Mouse (Mus musculus) intestine, postnatal 0 days (tissue): ENCODE results near the gene Nhs. TPM values are rescaled to one million over a fixed set of nuclear protein-coding genes. Genes with fewer than 3 reads are reported as not detected.

ENCODE experiments used
- ATAC-seq: fragments of 200-750 bp; cut with Nextera tagmentation; 2 replicates; pipeline ENCODE4 v1.8.0; 2017; ENCODE audit warnings: mild to moderate bottlenecking, moderate TSS enrichment, moderate library complexity
- H3K27ac ChIP-seq: fragments of 300-500 bp; sonication (generic); 2 replicates; pipeline ENCODE4 v1.5.1; 2014; ENCODE audit warnings: mild to moderate bottlenecking, low read depth, low read length, moderate library complexity
- H3K27me3 ChIP-seq: fragments of 300-500 bp; sonication (generic); replicated peaks from 2 replicates; pipeline ENCODE4 v1.6.1; 2014; ENCODE audit warnings: low read length, mixed read lengths; ENCODE audit not compliant: control insufficient read depth, insufficient read depth
- H3K36me3 ChIP-seq: fragments of 300-500 bp; sonication (generic); 2 replicates; pipeline ENCODE4 v1.6.1; 2014; ENCODE audit warnings: mild to moderate bottlenecking, moderate library complexity; ENCODE audit not compliant: control insufficient read depth, insufficient read depth
- H3K4me1 ChIP-seq: fragments of 300-500 bp; sonication (generic); replicated peaks from 2 replicates; pipeline ENCODE4 v1.6.1; 2014; ENCODE audit warnings: antibody characterized with exemption, low read length, mixed read lengths; ENCODE audit not compliant: control insufficient read depth, insufficient read depth
- H3K4me2 ChIP-seq: fragments of 300-500 bp; sonication (generic); replicated peaks from 2 replicates; pipeline ENCODE4 v1.6.1; 2014; ENCODE audit warnings: low read depth, mild to moderate bottlenecking, moderate library complexity
- H3K4me3 ChIP-seq: fragments of 300-500 bp; sonication (generic); 2 replicates; pipeline ENCODE4 v1.5.1; 2014; ENCODE audit warnings: low read depth, low read length
- H3K9ac ChIP-seq: fragments of 300-500 bp; sonication (generic); 2 replicates; pipeline ENCODE4 v1.6.1; 2014; ENCODE audit warnings: mild to moderate bottlenecking, low read depth, low read length
- H3K9me3 ChIP-seq: fragments of 300-500 bp; sonication (generic); 2 replicates; pipeline ENCODE4 v1.6.1; 2016; ENCODE audit warnings: mixed run types; ENCODE audit not compliant: control insufficient read depth
- CTCF ChIP-seq: sonication (generic); IDR thresholded peaks from 2 replicates; pipeline ENCODE4 v1.5.1; 2016; ENCODE audit warnings: low read depth, mild to moderate bottlenecking, control low read depth, antibody characterized with exemption, moderate library complexity
- WGBS: fragments of 180-500 bp; shearing (Covaris S2); extraction: QIAGEN DNeasy Blood & Tissue Kit; methylation state at CpG from one replicate; pipeline ENCODE4 v1.1.7; 2014; 5-methylcytosine and 5-hydroxymethylcytosine counted together
- polyA plus RNA-seq: library from polyadenylated mRNA; unstranded; fragments of >200 nt; fragmentation: Nextera tagmentation; extraction: Ambion mirVana; gene quantifications from 2 replicates; pipeline ENCODE4 v1.2.1, GENCODE M21; 2015

Nhs gene
- polyA plus RNA-seq, 1 experiment from 2014 or later, result 0.34 TPM

GRCm38 (mm10) chrX:162102802-162103434 is 56.6 kb downstream of the Nhs start:
- no peak overlapping the region for H3K4me2 ChIP-seq
- no peaks in the 10 kb centered on the region for H3K9me3 ChIP-seq
- H3K9ac ChIP-seq, result no peak overlapping the region
- TF ChIP-seq CTCF, result no peak
- no peaks in the 10 kb centered on the region for H3K27me3 ChIP-seq
- 30% methylated on average over 3 of the region's 3 CpGs for WGBS
- no peaks in the 10 kb centered on the region for H3K4me1 ChIP-seq
- H3K27ac ChIP-seq, result no peak overlapping the region
- no peak overlapping the region for H3K4me3 ChIP-seq
- ATAC-seq, result peak; percentile 63
- no peaks in the 10 kb centered on the region for H3K36me3 ChIP-seq

GRCm38 (mm10) chrX:162098364-162098763 is 61.2 kb downstream of the Nhs start:
- TF ChIP-seq CTCF, result no peak
- 51% methylated on average over 4 of the region's 4 CpGs for WGBS
- no peaks in the 10 kb centered on the region for H3K9me3 ChIP-seq

GRCm38 (mm10) chrX:162087291-162087690 is 72.2 kb downstream of the Nhs start:
- Histone ChIP-seq H3K4me1 (no peaks in the 10 kb centered on the region), H3K36me3 (no peaks in the 10 kb centered on the region), H3K27me3 (no peaks in the 10 kb centered on the region), H3K9ac (no peak overlapping the region), H3K4me3 (no peak overlapping the region), H3K9me3 (no peaks in the 10 kb centered on the region), H3K27ac (no peak overlapping the region), H3K4me2 (no peak overlapping the region)
- 68% methylated on average over 4 of the region's 4 CpGs for WGBS
- TF ChIP-seq CTCF, result no peak
- no peak for ATAC-seq

More at GRCm38 (mm10) chrX:162098364-162098763, 61.2 kb downstream of the Nhs start:
- H3K4me2 ChIP-seq, result no peak overlapping the region
- ATAC-seq, result no peak
- H3K4me1 ChIP-seq, result no peaks in the 10 kb centered on the region
- H3K27me3 ChIP-seq, result no peaks in the 10 kb centered on the region
- H3K4me3 ChIP-seq, result no peak overlapping the region
- H3K36me3 ChIP-seq, result no peaks in the 10 kb centered on the region
- no peak overlapping the region for H3K27ac ChIP-seq
- H3K9ac ChIP-seq, result no peak overlapping the region

- H3K4me1 ChIP-seq, result no peaks in the 10 kb centered on the region
- no peak overlapping the region for H3K27ac ChIP-seq
- ATAC-seq, result no peak
- no peaks in the 10 kb centered on the region for H3K27me3 ChIP-seq
- no peaks in the 10 kb centered on the region for H3K9me3 ChIP-seq
- H3K36me3 ChIP-seq, result no peaks in the 10 kb centered on the region
- H3K9ac ChIP-seq, result no peak overlapping the region
- no peak for TF ChIP-seq CTCF
- no peak overlapping the region for H3K4me3 ChIP-seq
- 55% methylated on average over 1 of the region's 1 CpGs for WGBS
- no peak overlapping the region for H3K4me2 ChIP-seq
Observed at GRCm38 (mm10) chrX:162085897-162086200, 73.7 kb downstream of the Nhs start.

GRCm38 (mm10) chrX:162085062-162085896 is 74.3 kb downstream of the Nhs start:
- Histone ChIP-seq H3K27ac (no peak overlapping the region), H3K27me3 (no peaks in the 10 kb centered on the region), H3K36me3 (no peaks in the 10 kb centered on the region), H3K4me1 (no peaks in the 10 kb centered on the region), H3K4me3 (no peak overlapping the region), H3K4me2 (no peak overlapping the region), H3K9me3 (no peaks in the 10 kb centered on the region), H3K9ac (no peak overlapping the region)
- 63% methylated on average over 4 of the region's 4 CpGs for WGBS
- TF ChIP-seq CTCF, result no peak
- ATAC-seq, result no peak

GRCm38 (mm10) chrX:162063164-162063563 is 96.4 kb downstream of the Nhs start:
- no peaks in the 10 kb centered on the region for H3K4me1 ChIP-seq
- H3K4me2 ChIP-seq, result no peak overlapping the region
- WGBS, result 57% methylated on average over 2 of the region's 2 CpGs
- no peak overlapping the region for H3K9ac ChIP-seq
- no peaks in the 10 kb centered on the region; the same call in 1 of the 2 replicates for H3K27me3 ChIP-seq
- no peak for ATAC-seq
- no peak overlapping the region for H3K4me3 ChIP-seq
- no peak overlapping the region for H3K27ac ChIP-seq
- no peak for TF ChIP-seq CTCF
- no peaks in the 10 kb centered on the region for H3K36me3 ChIP-seq
- H3K9me3 ChIP-seq, result no peaks in the 10 kb centered on the region
